Mouse (Mus musculus) common myeloid progenitor, adult 5-6 weeks (primary cell): ENCODE measurements around the gene Eif2b2. TPM values are rescaled to one million over a fixed set of nuclear protein-coding genes. Genes with fewer than 3 reads are reported as not detected.

Source experiments
- ATAC-seq: replicated peaks from 2 replicates; pipeline ENCODE4 v1.8.0; 2016; ENCODE audit warnings: low read depth, mild to moderate bottlenecking, moderate TSS enrichment, inconsistent platforms; ENCODE audit not compliant: poor library complexity, severe bottlenecking
- total RNA-seq: library from RNA; stranded (forward); fragments of 200-1000, 187-1606 nt; gene quantifications from 2 replicates; pipeline ENCODE4 v1.2.3, GENCODE M21; 2017

Gene Eif2b2
- total RNA-seq, 1 experiment from 2014 or later, result 82.3 TPM

- no peak for ATAC-seq
Measured at GRCm38 (mm10) chr12:85193146-85193545, 26.1 kb upstream of the Eif2b2 start.

DNA sequence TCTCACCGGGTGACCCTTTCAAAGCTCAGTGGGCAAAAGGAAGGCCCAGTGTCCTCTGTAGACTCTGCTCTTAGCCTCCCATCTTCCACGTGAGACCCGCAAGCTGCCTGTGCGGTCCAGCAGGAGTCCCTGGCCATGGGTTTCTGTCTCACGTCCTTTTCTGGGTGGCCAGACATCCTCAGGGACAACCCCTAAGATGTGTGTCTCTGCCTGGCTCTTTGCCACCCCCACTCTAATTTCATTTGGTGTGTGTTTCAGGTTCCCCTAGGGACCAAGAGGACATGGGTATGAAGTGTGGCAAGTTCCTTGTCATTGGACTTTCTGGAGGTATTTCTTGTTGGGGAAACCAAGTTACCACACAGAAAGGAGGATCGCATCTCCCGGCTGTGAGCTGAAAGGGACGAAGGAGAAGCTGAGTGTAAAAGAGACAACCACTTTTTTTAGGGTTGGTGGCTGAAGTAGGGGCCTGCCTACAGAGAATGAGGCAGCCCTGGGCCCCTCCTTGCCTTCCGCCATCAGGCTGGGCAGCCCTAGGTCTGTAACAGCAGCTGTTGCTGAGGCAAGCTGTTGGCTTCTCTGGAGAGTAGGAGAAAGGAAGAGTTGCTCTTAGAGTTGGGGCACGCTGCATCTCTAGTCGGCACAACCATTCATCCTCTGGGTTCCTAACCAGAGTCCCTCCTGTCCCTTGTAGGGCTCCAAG is 25.2 kb upstream of the Eif2b2 start:
- no peak for ATAC-seq

DNA sequence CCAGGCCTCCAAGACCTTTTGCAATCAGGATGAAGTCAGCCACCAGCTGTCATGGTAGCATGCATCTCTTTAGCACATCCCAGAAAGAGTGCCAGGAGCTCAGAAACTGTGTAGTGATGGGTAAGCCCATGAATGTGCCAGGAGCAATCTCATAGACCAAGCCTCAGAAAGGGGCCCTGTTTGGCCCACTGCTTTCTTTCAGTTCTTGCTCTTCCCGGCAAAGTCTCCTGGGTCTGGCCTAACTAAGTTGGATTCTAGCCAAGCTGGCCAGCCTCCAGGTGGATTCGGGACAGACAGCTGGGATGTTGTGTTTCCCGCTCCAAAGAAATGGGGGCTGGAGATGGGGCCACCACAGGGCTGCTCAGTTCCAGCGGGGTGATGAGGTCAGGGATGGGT is 24.7 kb upstream of the Eif2b2 start:
- no peak for ATAC-seq

DNA sequence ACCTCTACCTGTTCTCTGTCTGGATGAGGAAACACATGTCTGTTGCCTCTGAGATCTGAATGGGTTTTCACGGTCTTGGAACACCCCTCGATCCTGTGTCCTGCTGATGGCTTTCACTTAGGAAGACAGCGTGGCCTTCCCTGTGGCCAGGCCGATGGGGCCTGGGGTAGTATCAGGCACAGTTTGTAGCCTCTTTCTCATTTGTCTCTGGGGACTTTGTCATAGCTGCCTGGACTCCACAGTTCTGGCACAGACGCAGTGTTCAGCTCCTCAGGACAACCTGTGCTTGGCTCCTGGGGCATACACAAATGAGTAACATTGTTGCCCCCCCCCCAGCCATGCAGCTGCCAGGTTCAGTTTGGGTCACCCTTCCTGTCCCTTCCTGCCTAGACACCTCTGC is 24.2 kb upstream of the Eif2b2 start:
- ATAC-seq, result no peak

DNA sequence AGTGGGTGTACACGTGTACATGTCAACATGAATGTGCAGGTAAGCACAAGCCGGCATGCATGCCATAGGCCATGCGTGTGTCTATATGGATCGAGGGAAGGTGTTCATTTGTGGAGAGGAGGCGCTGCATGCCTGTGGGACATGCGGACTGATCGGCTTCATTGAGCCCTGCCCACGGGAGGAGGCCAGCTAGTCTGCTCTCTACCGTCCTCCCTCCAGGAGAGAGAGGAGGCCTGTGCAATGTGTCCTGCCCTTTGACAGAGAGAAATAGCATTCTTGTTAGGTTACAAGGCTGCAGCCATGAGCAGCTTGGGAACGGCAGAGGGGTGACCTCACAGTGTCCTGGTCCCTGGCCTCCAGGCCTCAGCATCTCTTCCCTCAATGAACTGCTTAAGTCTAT is 23.1 kb upstream of the Eif2b2 start:
- no peak for ATAC-seq

GRCm38 (mm10) chr12:85197371-85197770 is 21.9 kb upstream of the Eif2b2 start:
- ATAC-seq, result no peak

DNA sequence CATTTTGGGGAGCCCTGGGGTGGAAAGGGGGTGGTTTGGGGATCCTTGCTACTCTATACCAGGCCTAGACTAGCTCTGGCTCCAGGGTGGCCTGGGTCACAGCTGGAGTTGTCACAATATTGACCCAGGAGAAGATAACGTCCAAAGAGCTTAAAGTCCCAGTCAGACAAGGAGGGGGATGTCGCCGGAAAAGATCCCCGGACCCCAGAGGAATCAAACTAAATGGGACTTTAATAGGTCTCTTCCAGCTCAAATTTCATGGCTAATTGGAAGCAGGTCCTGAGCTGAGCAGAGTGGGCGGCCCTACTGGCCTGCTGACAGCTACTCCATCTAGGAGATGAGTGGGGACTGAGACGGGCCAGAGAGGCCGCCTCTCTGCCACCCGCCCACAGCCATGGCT is 21.3 kb upstream of the Eif2b2 start:
- ATAC-seq, result no peak

DNA sequence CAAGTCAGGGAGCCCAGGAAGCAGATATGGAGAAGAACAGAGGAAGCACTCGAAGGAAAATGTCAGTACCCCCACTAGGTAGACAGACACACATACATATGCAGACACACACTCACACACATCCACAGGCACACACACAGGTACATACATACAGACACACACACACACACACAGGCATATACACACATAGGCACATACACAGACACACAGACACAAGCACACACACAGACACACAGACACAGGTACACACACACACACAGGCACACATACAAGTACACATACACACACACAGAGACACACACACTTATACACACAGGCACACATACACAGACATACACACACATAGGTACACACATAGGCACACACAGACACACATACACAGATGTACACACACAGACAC is 19.3 kb upstream of the Eif2b2 start:
- ATAC-seq, result no peak

DNA sequence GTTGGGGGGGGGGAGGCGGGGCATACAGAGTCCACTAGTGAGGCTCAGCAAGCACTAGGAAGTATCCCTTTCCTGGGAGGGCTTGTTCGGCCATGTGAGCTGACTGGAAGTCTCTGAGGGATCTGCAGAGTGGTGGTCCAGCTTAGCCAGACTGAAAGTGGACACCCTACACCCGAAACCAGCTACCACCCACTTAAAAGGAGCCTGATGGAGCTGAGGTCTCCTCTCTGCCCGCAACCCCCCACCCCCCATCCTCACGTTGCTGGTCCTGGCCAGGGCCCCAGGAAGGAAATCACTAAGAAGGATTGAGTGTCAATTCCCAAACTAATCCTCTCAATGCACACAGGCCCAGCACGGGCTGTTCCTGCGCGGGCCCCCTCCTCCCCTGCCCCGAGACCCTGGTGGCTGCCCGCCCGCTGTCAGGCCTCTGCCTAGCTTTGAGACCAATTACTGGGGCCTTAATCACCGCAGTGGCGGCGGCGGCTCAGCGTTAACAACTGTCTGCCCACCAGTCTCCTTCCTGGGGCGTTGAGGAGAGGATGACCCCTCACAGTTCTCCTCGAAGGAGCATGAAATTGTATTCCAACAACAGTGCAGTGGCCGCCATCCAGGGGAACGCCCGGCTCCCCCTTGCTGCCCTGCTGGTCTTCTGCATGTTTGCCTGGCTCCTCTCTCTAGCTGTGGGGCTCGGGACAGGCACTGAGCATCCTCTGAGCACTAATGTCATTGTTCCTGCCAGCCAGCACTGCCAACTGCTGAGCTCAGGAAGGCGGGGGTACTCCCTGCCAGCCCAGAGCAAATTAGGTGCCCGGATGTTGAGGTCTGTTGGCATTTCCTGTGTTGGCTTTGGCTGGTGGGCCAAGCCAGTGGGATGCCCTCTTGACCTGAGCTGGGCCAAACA is 18.1 kb upstream of the Eif2b2 start:
- peak; percentile 72 for ATAC-seq

GRCm38 (mm10) chr12:85201830-85202147 is 17.5 kb upstream of the Eif2b2 start:
- 0 out of 2 replicates have a peak, but pooled peaks have one; percentile 15 for ATAC-seq

DNA sequence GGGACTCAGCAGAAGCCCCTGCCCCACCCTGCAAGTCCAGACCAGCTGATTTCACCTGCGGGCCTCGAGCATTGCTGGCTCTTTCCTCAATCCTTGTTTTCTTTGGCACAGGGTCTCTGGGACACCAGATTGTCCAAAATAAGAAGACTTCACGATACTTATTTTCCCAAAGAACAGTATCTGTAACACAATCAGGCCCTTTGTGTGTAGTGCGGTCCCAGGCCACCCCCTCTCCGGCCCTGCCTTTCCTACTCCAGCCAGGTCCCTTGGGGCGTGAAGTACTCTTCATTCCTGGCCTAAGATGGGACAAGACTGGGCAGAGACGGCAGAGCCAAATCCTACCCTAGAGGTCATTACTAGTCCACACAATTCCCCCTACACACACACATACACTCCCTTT is 17.1 kb upstream of the Eif2b2 start:
- no peak for ATAC-seq

DNA sequence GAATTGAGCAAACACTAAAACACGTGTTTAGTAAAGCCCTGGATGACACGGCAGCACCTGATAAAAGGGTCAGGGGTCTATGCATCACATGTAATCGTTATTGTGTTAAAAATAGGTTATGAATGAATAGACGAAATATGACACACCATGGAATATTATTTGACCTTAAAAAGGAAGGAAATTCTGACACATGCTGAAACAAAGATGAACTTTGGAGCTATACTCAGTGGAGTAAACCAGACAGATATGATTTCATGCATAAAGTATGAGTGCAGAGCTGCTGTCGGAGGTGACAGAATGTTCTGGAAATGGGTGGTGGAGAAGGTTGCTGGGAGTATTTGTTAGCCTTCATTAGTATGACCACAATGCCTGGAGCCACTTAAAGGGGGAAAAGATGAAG is 15.6 kb upstream of the Eif2b2 start:
- ATAC-seq, result no peak

DNA sequence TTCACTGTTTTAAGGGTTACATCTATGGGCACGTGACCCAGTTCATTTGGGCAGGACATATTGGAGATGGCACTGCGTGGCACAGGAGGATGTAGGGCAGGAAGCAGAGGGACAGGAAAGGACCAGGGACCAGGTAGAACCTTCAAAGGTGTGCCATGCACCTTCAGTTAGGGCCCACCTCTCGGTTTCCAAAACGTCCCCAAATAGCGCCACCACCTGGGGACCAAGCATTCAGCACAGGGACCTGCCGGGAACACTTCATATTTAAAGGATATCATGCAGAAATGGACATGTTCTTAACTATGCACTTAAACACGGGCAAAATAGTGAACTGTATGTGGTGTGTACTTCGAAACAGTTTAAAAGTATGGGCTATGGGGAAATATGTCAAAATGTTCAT is 15.2 kb upstream of the Eif2b2 start:
- no peak for ATAC-seq

GRCm38 (mm10) chr12:85205425-85205824 is 13.9 kb upstream of the Eif2b2 start:
- no peak for ATAC-seq

DNA sequence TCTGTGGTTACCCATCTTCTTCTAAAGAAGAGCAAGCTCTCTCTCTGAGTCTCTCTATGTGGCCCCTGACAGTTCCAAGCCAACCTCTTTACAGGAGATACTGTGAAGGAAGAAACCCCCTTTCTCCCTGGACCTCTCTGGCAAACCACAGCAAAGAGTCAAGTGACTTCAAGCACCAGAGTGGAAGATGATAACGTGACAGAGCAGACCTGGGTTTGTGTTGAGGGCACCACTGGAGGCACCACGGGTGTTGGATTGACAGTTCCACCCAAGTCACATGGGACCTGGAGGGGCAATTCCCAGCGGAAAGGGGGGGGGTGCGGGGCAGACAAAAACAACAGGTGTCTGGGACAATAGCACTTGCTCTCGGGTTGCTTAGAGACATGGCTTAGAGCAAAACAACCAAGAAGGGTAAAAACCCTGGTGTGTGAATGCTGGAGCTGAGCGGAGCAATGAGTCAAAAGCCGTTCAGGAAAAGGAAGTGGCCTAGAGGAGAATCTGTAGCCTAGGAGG is 10.5 kb upstream of the Eif2b2 start:
- peak; percentile 42; the same call in 1 of the 2 replicates for ATAC-seq

GRCm38 (mm10) chr12:85215031-85215430 is 4.2 kb upstream of the Eif2b2 start:
- no peak for ATAC-seq

GRCm38 (mm10) chr12:85217733-85218310 is 1.5 kb upstream of the Eif2b2 start:
- ATAC-seq, result no peak

- ATAC-seq, result peak; percentile 29; the same call in 1 of the 2 replicates
Measured at GRCm38 (mm10) chr12:85219905-85220290, 617 bp downstream of the Eif2b2 start.

DNA sequence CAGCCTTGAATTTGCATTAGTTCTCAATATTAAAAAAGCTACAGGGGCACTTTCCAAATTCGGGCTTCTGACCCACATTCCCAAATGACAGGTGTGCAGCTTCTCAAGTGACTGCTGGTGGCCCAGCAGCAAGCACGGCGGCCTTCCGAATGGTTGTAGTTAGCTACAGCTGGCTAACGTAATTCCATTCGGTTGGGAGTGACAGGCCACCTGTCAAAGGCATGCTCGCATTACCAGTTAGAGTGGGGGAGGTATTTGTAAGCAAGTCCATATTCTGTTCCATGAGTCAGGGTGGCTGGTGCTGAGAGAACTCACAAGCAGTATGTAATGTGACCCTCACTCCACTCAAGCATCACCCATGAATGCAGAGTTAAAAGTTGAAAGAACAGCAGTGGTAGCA is 7.9 kb downstream of the Eif2b2 start:
- no peak for ATAC-seq

DNA sequence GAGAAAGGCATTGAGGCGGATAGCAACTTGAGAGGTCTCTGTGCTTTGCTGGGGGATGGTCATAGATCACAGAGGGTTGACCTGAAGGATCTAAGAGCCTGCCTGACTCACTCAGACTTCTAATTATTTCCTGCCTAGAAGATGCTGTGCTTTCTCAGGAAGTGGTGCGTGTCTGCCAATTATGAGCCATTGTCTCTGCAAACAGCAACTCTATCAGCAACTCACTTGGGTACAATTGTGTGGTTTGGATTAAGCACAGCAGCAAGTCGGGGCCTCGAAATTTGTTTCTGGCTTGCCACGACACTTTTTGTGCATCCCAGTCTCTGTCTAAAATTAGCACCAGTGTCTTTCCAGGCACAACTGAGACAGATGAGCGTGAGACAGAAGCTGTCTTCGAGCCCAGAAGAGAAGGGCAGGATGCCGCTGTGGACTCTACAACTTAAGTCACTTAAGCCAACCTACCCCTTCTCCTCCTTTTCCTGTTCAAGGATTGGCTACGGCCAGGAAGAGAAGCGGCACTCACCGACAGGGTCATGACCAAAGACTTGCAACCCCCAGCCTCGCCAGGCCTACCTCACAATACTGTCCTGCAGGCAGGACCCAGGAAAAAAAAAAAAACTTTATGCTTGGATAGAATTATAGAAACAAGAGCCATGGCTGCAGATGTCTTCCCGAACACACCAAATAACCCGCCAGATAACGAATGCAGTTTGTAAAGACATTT is 8.8 kb downstream of the Eif2b2 start:
- ATAC-seq, result no peak
